Mouse (Mus musculus) thymus, adult 18-20 months (tissue): ENCODE results near the gene Hist1h3a.

Source experiments
- DNase-seq, 2 experiments: peaks; one replicate each; pipeline ENCODE4 v3.0.0; 2022; ENCODE audit warnings: mixed read lengths in 2 of 2

Gene Hist1h3a

DNA sequence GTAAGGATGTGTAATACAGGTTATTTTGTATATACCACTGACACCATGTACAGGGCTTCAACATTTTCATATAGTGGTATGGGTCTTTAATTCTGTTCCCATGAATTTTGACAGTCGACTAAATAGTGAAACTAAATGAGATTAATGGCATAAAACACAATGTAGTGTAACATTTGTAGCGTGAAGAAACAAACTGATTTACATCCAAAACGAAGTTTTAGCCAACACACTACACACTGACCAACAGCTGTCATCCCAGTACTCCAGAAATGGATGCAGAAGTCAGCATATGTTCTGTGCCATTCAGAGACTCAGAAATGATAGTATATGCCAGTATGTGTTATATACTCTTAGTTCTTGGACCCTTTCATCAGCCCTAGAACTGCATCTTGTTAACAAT, 4.3 kb downstream of the Hist1h3a start:
- no peak for DNase-seq

DNA sequence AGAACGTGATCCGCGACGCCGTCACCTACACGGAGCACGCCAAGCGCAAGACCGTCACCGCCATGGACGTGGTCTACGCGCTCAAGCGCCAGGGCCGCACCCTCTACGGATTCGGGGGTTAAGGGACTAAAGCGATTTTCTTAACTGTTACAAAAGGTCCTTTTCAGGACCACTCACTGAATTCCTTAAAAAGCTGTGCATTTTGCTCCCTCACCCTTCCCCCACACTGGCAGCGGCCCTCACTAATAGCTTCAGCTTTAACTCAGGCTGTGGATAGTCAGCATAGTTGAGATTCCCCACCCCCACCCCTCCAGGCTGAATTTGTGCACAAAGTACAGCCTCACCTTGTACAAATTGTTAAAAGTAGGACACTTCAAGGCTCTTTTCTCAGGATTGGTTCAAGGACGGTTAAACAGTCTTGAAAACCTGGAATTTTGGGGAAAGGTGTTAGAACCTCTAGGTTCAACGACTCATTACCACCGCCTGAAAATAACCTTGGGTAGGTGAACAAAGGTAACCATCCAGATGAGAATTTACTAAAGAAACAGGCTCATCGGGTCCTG, 4.9 kb downstream of the Hist1h3a start:
- DNase-seq, result no peak

- DNase-seq, result peak; percentile 75 to 93
Observed at GRCm38 (mm10) chr13:23756790-23757189, 5.4 kb downstream of the Hist1h3a start, which contains the start of gene Hist1h4b. TSS of gene Hist1h4b (plus strand) at chr13:23757013.

- DNase-seq, result no peak
Observed at GRCm38 (mm10) chr13:23755000-23755399, 7.2 kb downstream of the Hist1h3a start.

DNA sequence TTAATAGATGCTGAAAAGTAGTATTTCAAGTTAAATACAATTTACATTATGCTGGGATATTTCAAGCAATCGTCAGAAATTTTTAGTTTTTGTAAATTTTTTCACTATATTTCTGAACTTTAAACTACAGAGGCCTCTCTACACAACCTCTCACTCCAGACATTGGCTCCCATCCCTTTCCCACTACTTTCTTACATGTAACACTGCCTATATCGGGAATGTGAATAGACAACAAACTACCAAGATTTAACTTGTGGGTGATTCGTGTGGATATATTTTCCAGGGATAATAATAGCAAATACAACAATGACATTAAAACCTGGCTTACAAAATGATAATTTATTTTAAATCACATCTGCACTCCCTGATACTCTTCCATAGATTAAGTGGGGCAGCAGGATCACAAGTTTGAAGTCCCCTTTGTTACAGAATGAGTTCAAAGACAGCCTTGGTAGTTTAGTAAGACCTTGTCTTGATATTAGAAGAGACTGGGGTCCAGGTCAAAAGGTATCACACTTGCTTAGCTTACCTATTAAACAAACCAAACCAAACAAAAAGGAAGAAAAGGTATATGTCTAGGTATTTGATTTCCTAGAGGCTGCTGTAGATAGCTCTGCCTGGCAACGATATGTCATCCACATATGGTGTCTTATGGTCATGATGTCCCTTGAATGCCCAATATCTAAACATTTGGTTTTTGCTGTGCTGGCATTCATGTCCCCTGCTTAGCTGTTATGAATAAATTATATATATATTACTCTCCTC, 8.7 kb downstream of the Hist1h3a start:
- no peak for DNase-seq

DNA sequence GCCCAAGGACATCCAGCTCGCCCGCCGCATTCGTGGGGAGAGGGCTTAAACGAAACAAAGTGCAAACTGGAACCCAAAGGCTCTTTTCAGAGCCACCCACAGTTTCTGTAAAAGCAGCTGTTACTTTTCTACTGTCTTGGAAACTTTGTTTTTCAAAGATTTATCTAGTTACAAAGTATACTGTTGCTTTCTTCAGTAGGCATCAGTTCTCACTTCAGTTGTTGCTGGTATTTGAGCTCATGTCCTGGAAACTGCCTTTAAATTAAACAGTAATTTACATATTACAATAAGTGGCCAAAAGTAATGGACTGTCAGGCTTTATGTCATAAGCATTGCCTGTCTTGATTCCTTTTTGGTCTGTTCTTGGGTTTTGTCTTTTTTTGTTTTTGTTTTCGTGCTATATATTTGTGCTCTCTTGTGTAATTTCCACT, 9.4 kb downstream of the Hist1h3a start:
- DNase-seq, result peak in 1 of 2 experiments; percentile 23

- peak; percentile 65 to 85 for DNase-seq
Observed at GRCm38 (mm10) chr13:23752067-23752741, 10.0 kb downstream of the Hist1h3a start, which contains the start of gene Hist1h3b. TSS of gene Hist1h3b (plus strand) at chr13:23752267.

- no peak for DNase-seq
Observed at GRCm38 (mm10) chr13:23751478-23751956, 10.7 kb downstream of the Hist1h3a start.

- DNase-seq, result peak; percentile 44 to 58
Observed at GRCm38 (mm10) chr13:23750839-23751477, 11.2 kb downstream of the Hist1h3a start, which contains the start of gene Hist1h2ab. TSS of gene Hist1h2ab (plus strand) at chr13:23751126.

GRCm38 (mm10) chr13:23749563-23750121, 12.5 kb downstream of the Hist1h3a start:
- no peak for DNase-seq

- DNase-seq, result no peak
Observed at GRCm38 (mm10) chr13:23747892-23748288, 14.3 kb downstream of the Hist1h3a start.

- no peak for DNase-seq
Observed at GRCm38 (mm10) chr13:23747081-23747891, 14.9 kb downstream of the Hist1h3a start.

- DNase-seq, result peak; percentile 52 to 68
Observed at GRCm38 (mm10) chr13:23746201-23747080, 15.7 kb downstream of the Hist1h3a start, which contains the start of gene Hist1h2bb. TSS of gene Hist1h2bb (plus strand) at chr13:23746734.

- DNase-seq, result peak; percentile 56 to 78
Observed at GRCm38 (mm10) chr13:23745381-23746161, 16.6 kb downstream of the Hist1h3a start, which contains the start of gene Hist1h3c. TSS of gene Hist1h3c (minus strand) at chr13:23745602.

- DNase-seq, result peak in 1 of 2 experiments; percentile 37
Observed at GRCm38 (mm10) chr13:23744421-23745380, 17.5 kb downstream of the Hist1h3a start.

- DNase-seq, result no peak
Observed at GRCm38 (mm10) chr13:23743963-23744362, 18.2 kb downstream of the Hist1h3a start.

DNA sequence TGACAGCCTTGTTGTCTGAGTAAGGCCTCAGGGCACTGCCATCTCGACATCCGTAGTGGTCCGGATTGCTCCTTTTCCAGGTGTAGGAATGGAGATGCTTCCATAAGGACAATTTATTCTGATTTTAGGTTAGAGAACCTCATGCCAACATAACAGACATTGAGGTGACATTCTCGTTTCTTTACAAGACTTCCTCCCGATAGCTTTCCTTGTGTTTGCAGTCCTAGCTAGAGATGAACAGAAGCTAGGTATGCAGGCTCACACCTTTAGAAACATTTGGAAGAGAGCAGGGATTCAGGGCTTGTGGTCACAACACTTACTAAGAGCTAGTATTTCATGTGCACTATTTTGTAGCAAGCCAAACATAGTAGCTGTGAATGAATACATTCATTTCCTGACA, 19.0 kb downstream of the Hist1h3a start:
- DNase-seq, result no peak

DNA sequence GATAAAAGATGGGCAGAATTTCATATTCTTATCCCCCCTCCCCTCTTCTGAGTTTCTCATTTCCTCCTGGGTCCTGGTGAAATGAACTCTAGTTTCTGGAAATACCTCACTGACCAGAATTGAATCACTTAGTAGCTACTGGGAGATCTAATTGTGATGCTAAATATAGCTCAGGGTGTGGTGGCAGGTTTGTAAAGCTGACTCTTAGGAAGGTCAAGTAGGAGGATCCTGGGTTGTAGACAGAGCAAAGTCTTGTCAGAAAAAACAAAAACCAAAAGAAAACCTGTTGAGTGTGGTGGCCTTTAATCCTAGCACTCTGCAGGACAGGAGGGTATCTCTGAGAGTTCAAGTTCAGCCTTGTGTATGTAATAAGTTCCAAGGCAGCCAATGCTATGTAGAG, 20.2 kb downstream of the Hist1h3a start:
- no peak for DNase-seq
